Mouse (Mus musculus): ENCODE results near the gene Rcbtb1.

GRCm38 (mm10) chr14:59260056-59260455, 59.0 kb downstream of the Rcbtb1 start, which contains the start of gene Gm6904:
- no peak for TF ChIP-seq CTCF (IDR thresholded peaks at IDR 0.05; ENCODE audit: insufficient read depth, low read length)
- TF ChIP-seq POLR2A (IDR thresholded peaks at IDR 0.05; ENCODE audit: borderline replicate concordance, extremely low read depth, low read depth, low read length) = no peak

Data from lung, adult 2 months (tissue).